Mouse (Mus musculus): ENCODE data around the gene Cobll1. TPM values are rescaled to one million over a fixed set of nuclear protein-coding genes. Genes with fewer than 3 reads are reported as not detected.
"Not testable (repeated sequence)": the region's sequence is repeated elsewhere in the genome, so short reads cannot be mapped to it uniquely, and the experiment has no call there.

Gene Cobll1
- 19.0 and 20.9 TPM in 2 replicates for polyA plus RNA-seq (2012; rRNA removed)

DNA sequence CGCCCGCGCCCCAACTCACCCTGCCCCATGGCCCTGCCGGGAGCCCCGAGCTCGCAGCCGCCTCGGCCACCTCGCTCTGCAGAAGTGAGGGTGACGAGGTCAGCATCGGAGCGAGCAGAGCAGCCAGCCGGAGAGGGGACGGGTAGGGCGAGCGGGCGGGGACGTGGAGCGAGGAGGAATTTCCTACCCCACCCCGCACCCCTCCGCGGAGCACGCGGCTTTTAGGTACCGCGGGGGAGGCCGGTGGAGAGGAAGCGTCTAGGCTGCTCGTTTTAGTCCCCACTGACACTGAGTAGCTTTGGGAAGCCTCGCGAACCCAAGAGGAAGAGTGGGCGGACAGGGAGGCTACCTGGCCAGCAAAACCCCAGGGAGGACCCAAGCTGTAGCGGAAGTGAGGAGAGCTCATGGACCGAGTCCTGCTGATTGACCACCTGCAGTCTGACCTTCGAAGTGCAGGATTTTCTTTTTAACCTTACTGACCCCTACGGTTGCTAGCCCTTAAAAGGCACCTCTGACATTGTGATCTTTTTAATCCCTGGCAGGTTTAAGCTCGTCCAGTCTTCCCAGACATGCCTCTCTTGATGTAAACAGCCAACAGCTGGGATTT lies at the start of gene Cobll1:
TSS of gene Cobll1 (minus strand) at position 440 of the 607 bp plus-strand sequence.
- no peak for DNase-seq (ENCODE audit: low spot score)

DNA sequence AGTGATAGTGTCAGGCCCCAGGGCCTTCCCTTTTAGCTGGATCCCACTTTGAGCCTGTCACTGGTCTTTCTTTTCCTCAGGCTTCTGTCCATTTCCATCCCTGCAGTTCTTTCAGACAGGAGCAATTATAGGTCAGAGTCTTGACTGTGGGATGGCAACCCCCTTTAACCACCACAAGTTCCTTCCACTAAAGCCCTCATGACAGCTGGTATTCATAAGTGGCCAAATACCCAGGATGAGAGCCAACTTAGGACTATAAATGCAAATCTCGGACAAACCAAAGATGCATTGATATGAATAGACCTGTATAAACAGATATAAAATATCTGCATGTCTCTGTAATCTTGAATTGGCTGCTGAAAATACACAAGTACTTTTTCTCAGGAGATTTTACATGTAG lies 49.5 kb upstream of the Cobll1 start:
- DNase-seq (ENCODE audit: low spot score), result no peak

DNA sequence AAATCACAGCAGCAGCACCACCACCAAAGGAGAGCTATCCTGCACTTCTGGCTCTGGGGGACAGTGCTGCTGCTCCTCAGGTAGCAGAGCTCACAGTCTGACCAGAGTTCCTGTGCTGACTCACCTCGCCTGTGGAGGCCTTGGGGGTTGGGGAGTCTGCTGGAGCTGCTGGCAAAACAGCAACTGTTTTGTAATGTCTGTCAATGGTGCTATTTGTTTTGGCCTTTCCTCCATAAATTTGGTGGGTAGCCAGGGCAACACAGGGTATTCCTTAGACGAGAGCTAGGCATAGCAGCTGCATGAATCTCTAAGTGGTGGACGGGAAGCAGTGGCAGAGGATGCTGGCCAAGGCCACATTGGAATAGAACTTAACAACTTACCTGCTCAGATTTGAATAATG lies 46.2 kb upstream of the Cobll1 start:
- no peak for DNase-seq (ENCODE audit: low spot score)

DNA sequence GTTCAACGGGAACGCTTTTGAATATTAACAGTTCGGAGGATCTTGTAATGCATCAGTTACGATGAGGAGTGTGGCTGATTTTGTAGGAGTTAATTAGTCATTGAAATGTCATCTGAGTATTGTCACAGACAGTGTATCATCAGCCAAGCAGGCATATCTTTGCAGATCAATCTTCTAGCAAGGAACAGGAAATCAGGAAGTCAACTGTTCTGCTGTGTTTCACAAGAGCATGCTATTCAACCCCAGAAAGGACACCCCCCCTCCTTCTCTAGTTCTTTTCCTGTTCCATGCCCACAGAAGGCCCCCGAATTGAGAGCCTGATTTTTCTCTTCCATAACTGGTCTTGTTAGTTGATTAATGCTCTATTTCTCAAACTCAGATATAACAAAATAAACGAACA lies 43.8 kb upstream of the Cobll1 start:
- DNase-seq (ENCODE audit: low spot score), result no peak

DNA sequence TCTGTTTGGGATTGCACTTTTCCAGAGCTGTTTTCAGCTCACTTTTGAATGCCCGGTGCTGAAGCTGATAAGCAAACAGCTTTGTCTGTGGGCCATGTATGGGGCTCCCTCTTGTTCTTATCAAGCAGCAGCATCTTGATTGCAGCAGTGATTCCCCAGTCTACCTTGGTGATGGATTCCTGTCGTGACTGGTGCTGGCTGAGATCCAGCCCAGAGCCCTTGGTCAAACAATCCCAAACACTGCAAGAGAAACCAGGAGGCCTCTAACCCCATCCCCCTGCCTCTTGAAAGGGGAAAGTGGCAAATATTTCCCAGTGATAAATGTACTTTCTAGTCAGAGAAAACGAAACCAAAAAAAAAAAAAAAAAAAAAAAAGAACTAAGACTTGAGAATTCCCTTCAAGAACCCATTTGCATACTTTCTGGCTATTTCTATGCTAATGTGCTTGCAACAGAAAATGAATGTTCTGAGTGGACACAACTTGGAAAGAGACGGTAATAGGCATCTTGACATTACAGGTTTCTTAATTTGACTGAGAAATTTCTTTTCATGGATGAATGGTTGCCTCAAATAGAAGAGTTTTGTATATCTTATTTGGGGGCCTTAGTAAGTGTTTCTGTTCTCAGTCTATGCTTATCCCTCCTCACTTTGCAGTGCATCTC lies 40.0 kb upstream of the Cobll1 start:
- DNase-seq (ENCODE audit: low spot score), result no peak

DNA sequence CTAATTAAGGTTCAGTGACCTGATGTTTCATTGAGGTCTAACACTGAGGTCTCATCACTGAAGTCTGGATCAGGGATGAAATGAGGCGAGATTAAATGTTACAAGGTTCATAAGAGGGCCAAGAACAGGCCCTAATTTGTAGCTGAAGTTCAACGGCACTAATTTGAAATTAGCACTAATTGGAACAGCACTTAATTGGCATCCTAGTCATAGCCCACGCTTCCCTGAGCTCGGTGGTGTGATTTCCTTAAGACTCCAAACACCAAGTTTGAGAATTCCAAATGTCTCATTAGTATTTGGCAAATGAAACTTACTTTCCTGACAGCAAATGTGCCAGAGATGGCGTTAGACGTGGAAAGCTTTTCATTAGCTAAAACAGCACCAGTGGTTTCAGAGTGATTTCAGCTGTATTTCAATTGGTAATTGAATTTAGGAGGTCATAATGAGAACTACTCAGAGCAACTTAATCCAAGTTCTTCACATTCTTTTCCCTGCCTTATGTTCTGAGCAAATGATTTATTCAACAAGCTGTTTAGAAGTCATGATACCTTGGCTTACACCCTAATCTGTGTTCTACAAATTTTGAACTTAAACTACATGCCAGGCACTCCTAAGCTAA lies 36.3 kb upstream of the Cobll1 start:
- no peak for DNase-seq (ENCODE audit: low spot score)

DNA sequence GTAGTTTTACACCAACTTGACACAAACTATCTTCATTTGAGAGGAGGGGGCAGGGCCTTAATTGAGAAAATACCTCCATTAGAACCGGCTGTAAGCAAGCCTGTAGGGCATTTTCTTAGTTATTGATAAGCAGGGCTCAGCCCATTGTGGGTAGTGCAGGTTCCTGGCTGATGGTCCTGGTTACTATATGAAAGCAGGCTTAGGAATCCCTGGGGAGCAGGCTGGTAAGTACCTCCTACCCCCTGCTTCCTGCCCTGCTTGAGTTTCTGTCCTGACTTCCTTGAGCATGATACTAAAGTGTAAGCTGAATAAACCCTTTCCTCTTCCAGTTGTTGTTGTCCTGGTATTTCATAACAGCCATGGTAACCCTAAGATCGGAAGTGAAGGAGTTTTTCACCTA lies 34.7 kb upstream of the Cobll1 start:
- DNase-seq (ENCODE audit: low spot score), result no peak

DNA sequence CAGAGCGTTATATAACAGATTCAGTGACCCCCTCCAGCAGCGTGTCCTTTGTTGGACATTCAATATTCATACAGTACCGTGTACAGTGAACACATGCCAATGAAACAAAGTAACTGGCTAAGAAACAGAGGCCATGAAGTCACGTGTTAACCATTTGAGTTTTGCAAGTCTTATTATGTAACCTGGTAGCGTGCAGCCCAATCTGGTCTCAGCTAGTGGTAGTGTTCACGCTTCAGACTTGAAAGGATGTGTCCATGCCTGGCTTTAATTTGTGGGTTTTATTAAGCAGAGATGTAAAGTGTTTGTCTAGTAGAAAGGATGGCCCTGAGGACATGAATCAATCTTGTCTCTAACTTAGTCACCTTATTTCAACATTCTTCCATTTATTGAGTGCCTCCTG lies 29.5 kb upstream of the Cobll1 start:
- no peak for DNase-seq (ENCODE audit: low spot score)

DNA sequence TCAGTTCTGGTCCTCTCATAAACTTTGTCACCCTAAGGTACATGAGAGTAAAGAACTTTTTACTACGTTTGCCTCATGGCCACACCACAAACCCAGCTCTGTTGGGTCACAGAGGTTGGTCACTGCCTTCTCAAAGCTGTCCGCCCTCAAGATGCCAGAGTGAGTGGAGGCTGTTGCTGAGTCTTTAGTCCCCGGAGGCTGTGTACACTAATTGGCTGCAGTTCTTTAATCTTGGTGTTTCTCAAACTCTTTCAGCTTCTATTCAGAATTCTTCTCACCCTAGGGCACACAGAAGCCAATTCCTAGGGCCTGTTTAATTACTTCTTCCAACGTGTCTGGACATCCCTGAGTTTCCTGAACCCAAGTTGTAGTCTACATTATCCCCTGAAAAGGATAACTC lies 28.6 kb upstream of the Cobll1 start:
- DNase-seq (ENCODE audit: low spot score), result no peak

DNA sequence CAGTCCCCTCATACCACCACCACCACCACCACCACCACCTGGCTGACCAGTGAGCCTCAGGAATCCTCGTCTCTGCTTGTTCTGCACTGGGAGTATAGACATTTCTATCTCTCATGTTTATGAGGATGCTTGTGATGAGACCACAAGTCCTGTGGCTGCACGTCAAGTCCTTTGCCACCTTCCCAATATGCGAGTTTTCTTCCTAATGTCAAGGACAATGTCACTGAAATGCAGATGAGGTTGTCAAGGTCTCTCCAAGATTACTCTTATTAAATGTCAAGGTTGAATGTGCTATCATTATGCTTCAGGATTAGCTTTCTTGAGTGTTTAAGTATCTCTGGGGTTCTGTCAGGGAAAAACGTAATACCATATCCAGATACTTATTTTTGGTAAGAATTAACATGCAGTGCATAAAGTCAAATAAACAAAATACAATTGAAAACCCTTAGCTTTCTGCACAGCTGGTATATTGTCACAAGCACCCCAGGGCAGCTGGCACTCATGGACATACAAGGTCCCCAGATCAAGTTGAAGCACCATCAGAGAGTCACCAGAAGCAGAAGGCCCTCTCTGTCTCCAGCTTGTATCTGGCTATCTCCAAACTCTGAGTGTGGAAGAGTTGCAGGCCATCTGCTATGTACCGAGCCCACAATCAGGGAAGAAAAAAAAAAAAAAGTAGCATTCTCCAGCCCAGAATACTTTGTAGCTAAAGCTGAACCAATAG lies 27.5 kb upstream of the Cobll1 start:
- DNase-seq (ENCODE audit: low spot score), result no peak

DNA sequence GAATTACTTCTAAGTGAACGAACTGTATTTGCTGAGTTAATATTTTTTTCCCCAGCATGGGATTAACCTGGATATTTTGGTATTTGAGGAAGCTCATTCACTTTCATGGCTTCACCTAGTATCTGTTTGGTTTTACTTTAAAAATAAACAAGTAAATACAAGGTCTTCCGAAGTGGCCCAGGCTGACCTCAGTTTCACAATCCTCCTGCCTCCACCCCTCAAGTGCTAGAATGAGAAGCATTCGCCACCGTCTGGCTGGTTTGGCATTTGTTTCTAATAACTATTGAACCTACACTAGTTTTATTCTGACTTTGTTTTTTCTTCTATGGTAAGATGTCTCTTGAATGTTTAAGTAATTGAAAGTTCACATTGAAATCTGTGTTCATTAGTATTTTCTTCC lies 23.0 kb upstream of the Cobll1 start:
- no peak for DNase-seq (ENCODE audit: low spot score)

DNA sequence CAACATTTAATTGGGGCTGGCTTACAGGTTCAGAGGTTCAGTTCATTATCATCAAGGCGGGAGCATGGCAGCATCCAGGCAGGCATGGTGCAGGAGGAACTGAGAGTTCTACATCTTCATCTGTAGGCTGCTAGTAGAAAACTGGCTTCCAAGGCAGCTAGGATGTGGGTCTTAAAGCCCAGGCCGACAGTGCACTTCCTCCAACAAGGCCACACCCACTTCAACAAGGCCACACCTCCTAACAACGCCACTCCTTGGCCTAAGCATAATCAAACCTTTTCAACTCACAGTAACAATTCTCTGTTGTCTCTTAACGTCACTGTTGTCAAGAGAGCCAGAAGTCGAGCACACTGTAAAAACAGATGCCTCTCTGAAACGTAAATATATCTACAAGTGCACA lies 21.6 kb upstream of the Cobll1 start:
- not testable (repeated sequence) for DNase-seq (ENCODE audit: low spot score)

DNA sequence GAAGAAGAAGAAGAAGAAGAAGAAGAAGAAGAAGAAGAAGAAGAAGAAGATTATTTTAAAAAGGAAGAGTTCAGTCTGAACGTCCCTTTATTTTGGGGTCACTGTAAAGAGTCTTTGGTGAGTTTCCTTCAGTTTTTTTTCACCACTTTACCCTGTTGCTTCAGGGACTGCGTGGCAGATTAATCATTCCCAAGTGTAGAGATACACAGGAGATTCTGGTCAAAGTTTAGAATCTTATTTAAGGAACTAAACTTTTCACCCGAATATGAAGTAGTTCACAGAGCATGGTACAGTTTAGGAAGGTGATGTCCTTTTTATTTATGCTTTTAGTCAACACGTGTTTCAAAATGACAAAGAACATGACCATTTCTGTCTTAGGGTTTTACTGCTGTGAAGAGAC lies 21.2 kb upstream of the Cobll1 start:
- DNase-seq (ENCODE audit: low spot score), result no peak

DNA sequence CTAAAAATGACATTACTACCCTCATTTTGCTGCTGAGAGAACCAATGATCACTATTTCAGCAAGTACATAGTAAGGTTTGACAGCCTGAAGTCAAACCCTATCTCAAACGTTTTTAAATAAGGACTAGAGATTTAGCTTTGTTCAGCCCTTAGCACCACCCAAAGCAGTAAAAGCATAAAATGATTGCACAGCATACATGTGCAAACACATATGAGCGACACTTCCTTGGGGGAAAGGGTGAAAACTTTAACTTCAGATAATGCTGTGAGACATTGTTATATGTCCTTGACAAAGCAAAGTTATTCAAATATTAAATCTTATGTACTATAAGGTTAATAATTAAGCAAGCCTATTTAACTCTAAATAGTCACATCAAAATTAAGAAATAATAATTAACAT lies 18.2 kb upstream of the Cobll1 start:
- DNase-seq (ENCODE audit: low spot score), result no peak

DNA sequence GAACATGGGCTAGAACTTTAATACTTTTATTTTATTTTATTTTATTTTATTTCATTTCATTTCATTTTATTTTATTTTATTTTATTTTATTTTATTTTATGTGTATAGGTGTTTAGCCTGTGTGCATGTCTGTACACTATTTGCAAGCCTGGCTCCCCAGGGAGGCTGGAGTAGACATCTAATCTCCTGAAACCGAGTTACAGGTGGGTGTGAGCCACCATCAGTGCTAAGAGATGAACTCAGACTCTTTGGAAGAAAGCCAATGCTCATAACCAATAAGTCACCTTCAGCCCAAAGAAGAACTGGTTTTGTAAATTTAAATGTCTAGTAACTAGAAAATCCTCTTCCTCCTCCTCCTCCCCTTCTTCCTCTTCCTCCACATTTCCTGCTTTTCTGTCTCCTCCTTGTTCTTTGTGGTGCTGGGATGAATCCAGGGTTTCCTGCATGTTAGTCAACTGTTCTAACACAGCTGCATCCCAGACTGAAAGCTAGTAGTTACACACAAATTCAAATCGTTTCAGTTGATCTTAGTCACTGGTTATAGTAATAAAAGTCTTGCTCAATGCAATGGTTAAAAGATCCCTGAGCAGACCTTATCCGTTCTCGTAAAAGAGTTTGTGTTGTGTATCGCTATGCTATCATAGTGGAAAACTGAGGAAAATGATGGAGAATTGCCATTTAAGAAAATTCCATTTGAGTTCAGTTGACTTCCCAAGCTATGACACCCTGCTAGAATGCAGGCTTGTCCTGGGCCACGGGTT lies 17.5 kb upstream of the Cobll1 start:
- DNase-seq (ENCODE audit: low spot score), result no peak

DNA sequence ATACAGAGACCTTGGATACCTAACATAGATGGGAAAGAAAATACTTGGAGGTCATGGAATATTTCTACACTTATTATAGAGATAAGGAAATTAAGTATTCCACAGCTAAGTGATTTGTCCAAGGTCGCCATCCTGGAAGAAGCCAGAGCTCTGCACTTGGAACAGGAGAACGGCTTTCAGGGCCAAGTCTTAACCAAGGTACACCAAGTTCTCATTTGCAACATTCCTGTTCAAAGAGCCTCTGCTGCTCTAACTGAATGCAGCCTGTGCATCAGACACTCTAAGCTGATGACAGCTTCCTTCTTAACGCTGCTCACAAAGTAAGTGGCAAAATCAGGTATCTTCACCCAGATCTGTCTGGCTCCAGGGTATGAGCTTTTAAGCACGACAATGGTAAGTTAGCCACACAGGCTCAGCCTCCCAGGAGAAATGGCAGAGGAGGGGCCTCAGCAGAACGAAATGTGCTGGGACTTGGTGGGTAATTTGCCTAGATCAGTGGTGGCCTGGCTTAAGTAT lies 11.4 kb upstream of the Cobll1 start:
- no peak for DNase-seq (ENCODE audit: low spot score)

DNA sequence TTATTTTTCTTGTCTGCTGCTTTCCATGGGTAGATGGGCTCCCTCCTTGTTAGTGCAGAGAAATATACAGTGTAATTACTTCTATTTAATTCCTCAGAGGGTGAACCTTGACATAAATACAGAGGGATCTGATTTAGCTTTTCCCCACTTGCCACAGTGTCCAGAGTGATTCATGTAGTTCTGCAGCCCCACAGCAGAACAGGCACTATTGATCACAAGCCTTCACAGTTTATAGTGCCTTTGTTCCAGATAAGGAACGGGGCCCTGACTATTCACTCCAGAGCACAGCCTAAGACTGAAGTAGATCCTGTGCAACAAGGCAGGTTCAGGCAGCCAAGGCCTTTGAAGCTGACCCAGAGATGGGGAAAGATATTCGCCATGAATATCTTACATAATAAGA lies 10.4 kb upstream of the Cobll1 start:
- DNase-seq (ENCODE audit: low spot score), result no peak

DNA sequence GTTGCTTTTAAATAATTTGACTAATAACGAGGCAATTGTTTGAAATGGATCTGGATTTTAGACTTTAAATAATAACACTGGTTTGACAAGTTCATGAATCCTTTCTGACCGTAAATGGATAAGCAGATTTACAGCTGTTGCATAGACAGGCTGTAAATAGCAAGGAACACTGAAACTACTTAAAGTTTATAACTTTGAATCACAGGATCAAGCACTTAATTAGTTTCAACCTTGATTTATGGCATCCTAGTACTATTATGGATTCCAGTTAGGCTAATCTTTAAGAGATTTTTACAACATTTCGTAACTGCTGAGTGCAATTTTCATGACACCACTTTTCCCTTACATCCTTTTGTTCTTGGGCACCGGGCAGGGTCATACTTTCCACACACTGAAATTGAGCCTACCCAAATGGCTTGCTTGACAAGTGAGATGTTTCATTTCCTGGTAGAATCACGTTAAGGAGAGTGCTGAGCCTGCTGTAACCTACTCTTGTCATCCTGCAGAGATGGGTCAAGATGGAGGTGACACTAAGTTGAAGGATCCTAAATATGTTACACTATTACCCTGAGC lies 1.1 kb upstream of the Cobll1 start:
- DNase-seq (ENCODE audit: low spot score), result no peak

DNA sequence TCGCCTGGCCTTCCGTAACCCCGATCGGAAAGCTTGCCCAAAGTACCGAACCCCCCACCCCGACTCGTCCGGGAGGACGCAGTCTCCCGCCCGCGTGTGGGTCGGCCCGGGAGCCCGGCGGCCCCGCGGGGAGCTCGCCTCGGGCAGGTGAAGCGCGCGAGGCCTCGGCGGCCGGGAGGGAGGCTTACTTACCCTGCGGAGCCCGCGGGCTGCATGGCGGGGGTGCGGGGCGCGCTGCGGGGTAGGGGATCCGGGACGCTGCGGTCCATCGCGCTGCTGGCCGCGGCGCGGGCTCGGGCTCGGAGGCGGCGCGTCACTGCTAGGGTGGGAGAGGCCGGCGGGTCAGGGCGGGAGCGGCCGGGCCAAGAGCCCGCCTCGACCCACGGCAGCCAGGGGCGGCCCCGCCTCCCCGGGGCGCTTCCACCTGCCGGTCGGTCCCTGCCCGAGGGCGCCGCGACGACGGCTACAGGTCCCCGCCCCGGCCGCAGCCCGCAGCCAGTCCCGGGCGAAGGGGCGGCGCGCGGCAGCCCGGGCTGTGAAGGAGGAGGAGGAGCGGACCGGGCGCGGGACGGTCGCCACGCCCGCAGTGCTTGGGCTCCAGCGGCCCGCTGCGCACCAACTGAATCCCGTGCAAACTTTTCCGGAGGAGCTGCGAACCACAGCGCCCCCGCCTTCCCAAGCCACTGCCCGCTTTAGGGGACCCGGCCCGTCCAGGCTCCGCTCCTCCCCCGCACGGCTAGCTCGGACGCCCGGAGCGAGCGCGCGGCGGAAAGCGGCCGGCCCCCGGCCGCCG lies 836 bp downstream of the Cobll1 start:
- peak; percentile 85 for DNase-seq (ENCODE audit: low spot score)

DNA sequence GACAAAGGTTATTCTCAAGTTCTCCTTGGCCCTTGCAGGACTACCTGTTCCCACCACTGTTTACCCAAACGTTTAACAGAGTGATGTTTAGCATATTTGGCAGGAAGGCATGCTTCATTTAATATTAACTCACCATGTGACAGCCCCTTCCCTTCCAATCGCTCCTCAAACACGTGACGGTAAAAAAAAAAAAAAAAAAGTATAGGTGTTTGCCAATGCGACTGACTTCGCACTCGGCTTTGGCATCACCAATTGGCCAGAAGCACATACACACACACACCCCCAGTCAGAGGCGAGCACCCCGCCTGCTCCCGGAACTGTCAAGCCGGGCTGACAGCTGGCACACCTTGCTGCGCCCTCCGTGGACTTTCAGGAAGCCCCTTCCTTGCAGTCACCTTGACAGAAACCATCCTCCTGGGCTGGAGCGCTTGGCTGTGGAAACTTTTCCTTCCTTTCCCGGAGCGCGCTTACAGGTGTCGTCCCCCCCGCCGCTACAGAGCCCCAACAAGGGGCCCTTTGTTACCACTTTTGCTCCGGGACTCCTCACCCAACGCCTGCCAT lies 1.5 kb downstream of the Cobll1 start:
- DNase-seq (ENCODE audit: low spot score), result peak; percentile 34
